Mouse (Mus musculus): ENCODE results near the gene Vps37c. TPM values are rescaled to one million over a fixed set of nuclear protein-coding genes. Genes with fewer than 3 reads are reported as not detected.

The Vps37c gene
- polyA plus RNA-seq, 1 experiment: 30.0 TPM

- Histone ChIP-seq H3K27ac (ENCODE audit: insufficient read depth, low read depth, low read length) (no peak overlapping the region), H3K36me3 (ENCODE audit: control insufficient read depth, insufficient read depth, low read length) (no peaks in the 10 kb centered on the region), H3K4me1 (ENCODE audit: control insufficient read depth, insufficient read depth, low read length) (no peaks in the 10 kb centered on the region), H3K27me3 (replicated peaks; ENCODE audit: control insufficient read depth, insufficient read depth, low read length) (no peaks in the 10 kb centered on the region), H3K4me3 (ENCODE audit: insufficient read depth, low read depth, low read length) (no peak overlapping the region)
- no peak for DNase-seq
- TF ChIP-seq POLR2A (IDR thresholded peaks at IDR 0.05; ENCODE audit: low read depth, low read length): no peak
- no peak for TF ChIP-seq CTCF (conservative IDR thresholded peaks at IDR 0.05; ENCODE audit: insufficient read depth, insufficient read length, low read depth, low read length)
- 84% methylated on average over 2 of the region's 2 CpGs for WGBS
Observed at GRCm38 (mm10) chr19:10757526-10757925, 69.0 kb downstream of the Vps37c start.

- H3K36me3 ChIP-seq (ENCODE audit: control insufficient read depth, insufficient read depth, low read length): no peaks in the 10 kb centered on the region
- 81% methylated on average over 6 of the region's 6 CpGs for WGBS
- H3K27ac ChIP-seq (ENCODE audit: insufficient read depth, low read depth, low read length): no peak overlapping the region
- H3K4me3 ChIP-seq (ENCODE audit: insufficient read depth, low read depth, low read length): no peak overlapping the region
- TF ChIP-seq POLR2A (IDR thresholded peaks at IDR 0.05; ENCODE audit: low read depth, low read length) (no peak), CTCF (conservative IDR thresholded peaks at IDR 0.05; ENCODE audit: insufficient read depth, insufficient read length, low read depth, low read length) (no peak)
- H3K4me1 ChIP-seq (ENCODE audit: control insufficient read depth, insufficient read depth, low read length): no peaks in the 10 kb centered on the region
- no peak for DNase-seq
- H3K27me3 ChIP-seq (replicated peaks; ENCODE audit: control insufficient read depth, insufficient read depth, low read length): no peaks in the 10 kb centered on the region
Observed at GRCm38 (mm10) chr19:10758708-10759107, 70.2 kb downstream of the Vps37c start.

GRCm38 (mm10) chr19:10759525-10759924 is 71.0 kb downstream of the Vps37c start:
- Histone ChIP-seq H3K27ac (ENCODE audit: insufficient read depth, low read depth, low read length) (no peak overlapping the region), H3K4me3 (ENCODE audit: insufficient read depth, low read depth, low read length) (no peak overlapping the region), H3K4me1 (ENCODE audit: control insufficient read depth, insufficient read depth, low read length) (no peaks in the 10 kb centered on the region), H3K27me3 (replicated peaks; ENCODE audit: control insufficient read depth, insufficient read depth, low read length) (no peaks in the 10 kb centered on the region), H3K36me3 (ENCODE audit: control insufficient read depth, insufficient read depth, low read length) (no peaks in the 10 kb centered on the region)
- TF ChIP-seq CTCF (conservative IDR thresholded peaks at IDR 0.05; ENCODE audit: insufficient read depth, insufficient read length, low read depth, low read length): no peak
- TF ChIP-seq POLR2A (IDR thresholded peaks at IDR 0.05; ENCODE audit: low read depth, low read length): no peak
- DNase-seq: no peak

GRCm38 (mm10) chr19:10759983-10760831 is 71.7 kb downstream of the Vps37c start:
- WGBS: 73% methylated on average over 9 of the region's 9 CpGs
- Histone ChIP-seq H3K36me3 (ENCODE audit: control insufficient read depth, insufficient read depth, low read length) (no peaks in the 10 kb centered on the region), H3K27me3 (replicated peaks; ENCODE audit: control insufficient read depth, insufficient read depth, low read length) (no peaks in the 10 kb centered on the region), H3K4me1 (ENCODE audit: control insufficient read depth, insufficient read depth, low read length) (no peaks in the 10 kb centered on the region), H3K27ac (ENCODE audit: insufficient read depth, low read depth, low read length) (no peak overlapping the region), H3K4me3 (ENCODE audit: insufficient read depth, low read depth, low read length) (no peak overlapping the region)
- no peak for TF ChIP-seq POLR2A (IDR thresholded peaks at IDR 0.05; ENCODE audit: low read depth, low read length)
- TF ChIP-seq CTCF (conservative IDR thresholded peaks at IDR 0.05; ENCODE audit: insufficient read depth, insufficient read length, low read depth, low read length): no peak
- DNase-seq: no peak

- Histone ChIP-seq H3K4me1 (ENCODE audit: control insufficient read depth, insufficient read depth, low read length) (no peaks in the 10 kb centered on the region), H3K4me3 (ENCODE audit: insufficient read depth, low read depth, low read length) (no peak overlapping the region), H3K27ac (ENCODE audit: insufficient read depth, low read depth, low read length) (no peak overlapping the region), H3K27me3 (replicated peaks; ENCODE audit: control insufficient read depth, insufficient read depth, low read length) (no peaks in the 10 kb centered on the region), H3K36me3 (ENCODE audit: control insufficient read depth, insufficient read depth, low read length) (no peaks in the 10 kb centered on the region)
- WGBS: 88% methylated on average over 8 of the region's 8 CpGs
- no peak for DNase-seq
- TF ChIP-seq POLR2A (IDR thresholded peaks at IDR 0.05; ENCODE audit: low read depth, low read length): no peak
- no peak for TF ChIP-seq CTCF (conservative IDR thresholded peaks at IDR 0.05; ENCODE audit: insufficient read depth, insufficient read length, low read depth, low read length)
Observed at GRCm38 (mm10) chr19:10761794-10762415, 73.4 kb downstream of the Vps37c start.

GRCm38 (mm10) chr19:10762468-10762867 is 73.9 kb downstream of the Vps37c start:
- no peak for DNase-seq
- 74% methylated on average over 6 of the region's 6 CpGs for WGBS
- Histone ChIP-seq H3K4me1 (ENCODE audit: control insufficient read depth, insufficient read depth, low read length) (no peaks in the 10 kb centered on the region), H3K27ac (ENCODE audit: insufficient read depth, low read depth, low read length) (no peak overlapping the region), H3K27me3 (replicated peaks; ENCODE audit: control insufficient read depth, insufficient read depth, low read length) (no peaks in the 10 kb centered on the region), H3K36me3 (ENCODE audit: control insufficient read depth, insufficient read depth, low read length) (no peaks in the 10 kb centered on the region), H3K4me3 (ENCODE audit: insufficient read depth, low read depth, low read length) (no peak overlapping the region)
- TF ChIP-seq CTCF (conservative IDR thresholded peaks at IDR 0.05; ENCODE audit: insufficient read depth, insufficient read length, low read depth, low read length) (no peak), POLR2A (IDR thresholded peaks at IDR 0.05; ENCODE audit: low read depth, low read length) (no peak)

- Histone ChIP-seq H3K36me3 (ENCODE audit: control insufficient read depth, insufficient read depth, low read length) (no peaks in the 10 kb centered on the region), H3K27me3 (replicated peaks; ENCODE audit: control insufficient read depth, insufficient read depth, low read length) (no peaks in the 10 kb centered on the region), H3K4me1 (ENCODE audit: control insufficient read depth, insufficient read depth, low read length) (no peaks in the 10 kb centered on the region), H3K4me3 (ENCODE audit: insufficient read depth, low read depth, low read length) (no peak overlapping the region), H3K27ac (ENCODE audit: insufficient read depth, low read depth, low read length) (no peak overlapping the region)
- DNase-seq: no peak
- 59% methylated on average over 21 of the region's 21 CpGs for WGBS
- TF ChIP-seq POLR2A (IDR thresholded peaks at IDR 0.05; ENCODE audit: low read depth, low read length): no peak
- TF ChIP-seq CTCF (conservative IDR thresholded peaks at IDR 0.05; ENCODE audit: insufficient read depth, insufficient read length, low read depth, low read length): no peak
Observed at GRCm38 (mm10) chr19:10763381-10764031, 75.0 kb downstream of the Vps37c start.

Other genes with a start within 250 kb of the Vps37c start
- gene Lrrc10b, start 231.3 kb upstream of the Vps37c start, polyA plus RNA-seq (2012; rRNA removed): 0.39 and 0.94 TPM in 2 replicates
- 0.37 and 0.66 TPM in 2 replicates for gene Ppp1r32, start 205.8 kb upstream of the Vps37c start, polyA plus RNA-seq (2012; rRNA removed)
- 25.7 and 28.9 TPM in 2 replicates for gene Cpsf7, start 163.5 kb upstream of the Vps37c start, polyA plus RNA-seq (2012; rRNA removed)
- gene Sdhaf2, start 162.6 kb upstream of the Vps37c start, polyA plus RNA-seq (2012; rRNA removed): 31.1 and 33.1 TPM in 2 replicates
- 32.0 and 33.1 TPM in 2 replicates for gene Tmem216, start 132.5 kb upstream of the Vps37c start, polyA plus RNA-seq (2012; rRNA removed)
- gene Cyb561a3, start 111.6 kb upstream of the Vps37c start, polyA plus RNA-seq (2012; rRNA removed): 40.7 and 44.1 TPM in 2 replicates
- 11.7 and 12.7 TPM in 2 replicates for gene Tmem138, start 111.4 kb upstream of the Vps37c start, polyA plus RNA-seq (2012; rRNA removed)
- gene Ddb1, start 83.4 kb upstream of the Vps37c start, polyA plus RNA-seq (2012; rRNA removed): 123 and 127 TPM in 2 replicates
- 308 and 311 TPM in 2 replicates for gene Tkfc, start 83.1 kb upstream of the Vps37c start, polyA plus RNA-seq (2012; rRNA removed)
- gene Vwce, start 54.5 kb upstream of the Vps37c start, polyA plus RNA-seq (2012; rRNA removed): 15.3 and 17.3 TPM in 2 replicates
- gene Pga5, start 10.7 kb upstream of the Vps37c start, polyA plus RNA-seq (2012; rRNA removed): 0.80 and 1.0 TPM in 2 replicates
- gene Cd5, start 50.3 kb downstream of the Vps37c start, polyA plus RNA-seq (2012; rRNA removed): 0.33 and 3.3 TPM in 2 replicates
- 0.30 and 3.1 TPM in 2 replicates for gene Cd6, start 141.3 kb downstream of the Vps37c start, polyA plus RNA-seq (2012; rRNA removed)
- gene Slc15a3, start 151.0 kb downstream of the Vps37c start, polyA plus RNA-seq (2012; rRNA removed): 6.2 and 6.7 TPM in 2 replicates
- gene Tmem132a, start 181.2 kb downstream of the Vps37c start, polyA plus RNA-seq (2012; rRNA removed): 12.1 and 15.8 TPM in 2 replicates
- 101 and 124 TPM in 2 replicates for gene Tmem109, start 193.3 kb downstream of the Vps37c start, polyA plus RNA-seq (2012; rRNA removed)
- 175 and 188 TPM in 2 replicates for gene Prpf19, start 206.5 kb downstream of the Vps37c start, polyA plus RNA-seq (2012; rRNA removed)
- 0.05 TPM in 1 of 2 replicates, not detected in the other for gene Zp1, start 231.9 kb downstream of the Vps37c start, polyA plus RNA-seq (2012; rRNA removed)
- 0.05 TPM in 1 of 2 replicates, not detected in the other for gene Ptgdr2, start 248.4 kb downstream of the Vps37c start, polyA plus RNA-seq (2012; rRNA removed)